Comparison of ENCODE assay signal across 24 mouse cellular contexts in genomic region chr17:87689217-87689616, GRCm38 (mm10). TPM values are rescaled to one million over a fixed set of nuclear protein-coding genes. Genes with fewer than 3 reads are reported as not detected.
"Had no signal": no experiment of that assay in that cellular context is flagged by ENCODE, and none has a peak within 500 bp of the region (broad histone marks: within the 10 kb centered on the region; RNA-seq: fewer than 3 reads in every experiment).

No protein-coding gene starts in this region.

- ATAC-seq: intestine, embryonic 15.5 days; midbrain, embryonic 15.5 days had no signal

- H3K27ac ChIP-seq: intestine, embryonic 15.5 days; kidney, embryonic 15.5 days; limb, embryonic 12.5 days; limb, embryonic 15.5 days; midbrain, embryonic 12.5 days; midbrain, embryonic 15.5 days; neural tube, embryonic 12.5 days; neural tube, embryonic 15.5 days; stomach, postnatal 0 days had no signal

- H3K4me3 ChIP-seq: intestine, embryonic 15.5 days; kidney, embryonic 15.5 days; limb, embryonic 12.5 days; limb, embryonic 15.5 days; midbrain, embryonic 12.5 days; midbrain, embryonic 15.5 days; neural tube, embryonic 12.5 days; neural tube, embryonic 15.5 days had no signal

- H3K27me3 ChIP-seq: intestine, embryonic 15.5 days; kidney, embryonic 15.5 days; limb, embryonic 12.5 days; limb, embryonic 15.5 days; midbrain, embryonic 12.5 days; midbrain, embryonic 15.5 days; neural tube, embryonic 12.5 days; neural tube, embryonic 15.5 days had no signal

- H3K9ac ChIP-seq: intestine, embryonic 15.5 days; kidney, embryonic 15.5 days; limb, embryonic 12.5 days; limb, embryonic 15.5 days; midbrain, embryonic 12.5 days; midbrain, embryonic 15.5 days; neural tube, embryonic 12.5 days; neural tube, embryonic 15.5 days had no signal

- H3K4me2 ChIP-seq: intestine, embryonic 15.5 days; kidney, embryonic 15.5 days; limb, embryonic 12.5 days; limb, embryonic 15.5 days; midbrain, embryonic 12.5 days; midbrain, embryonic 15.5 days; neural tube, embryonic 12.5 days; neural tube, embryonic 15.5 days had no signal

- DNase-seq: kidney, adult 11 months; kidney, adult 8-10 months; kidney, postnatal 10 days; kidney, postnatal 36 days; left cerebral cortex, postnatal 4 days; lung, adult 2 months; lung, postnatal 14 days; lung, postnatal 4 days; right cerebral cortex, adult 18-20 months; right cerebral cortex, postnatal 14 days; right cerebral cortex, postnatal 4 days; thymus, adult 2 months; thymus, postnatal 14 days; thymus, postnatal 4 days had no signal

- H3K9me3 ChIP-seq: intestine, embryonic 15.5 days; kidney, embryonic 15.5 days; limb, embryonic 12.5 days; limb, embryonic 15.5 days; midbrain, embryonic 12.5 days; midbrain, embryonic 15.5 days; neural tube, embryonic 12.5 days; neural tube, embryonic 15.5 days had no signal

- H3K4me1 ChIP-seq: intestine, embryonic 15.5 days; kidney, embryonic 15.5 days; limb, embryonic 12.5 days; limb, embryonic 15.5 days; midbrain, embryonic 12.5 days; midbrain, embryonic 15.5 days; neural tube, embryonic 12.5 days; neural tube, embryonic 15.5 days had no signal

RNA-seq across cellular contexts. Expression of gene Epcam, which starts 53.4 kb away (rescaled TPM):
- total RNA-seq: megakaryocyte progenitor cell, adult 5-6 weeks had no signal
